Mouse (Mus musculus) embryonic facial prominence, embryonic 12.5 days (tissue): ENCODE results near the gene Mrgpra1. TPM values are rescaled to one million over a fixed set of nuclear protein-coding genes. Genes with fewer than 3 reads are reported as not detected.
"Not testable (repeated sequence)": the region's sequence is repeated elsewhere in the genome, so short reads cannot be mapped to it uniquely, and the experiment has no call there.

ENCODE experiments used
- ATAC-seq: fragments of 200-750 bp; cut with Nextera tagmentation; 2 replicates; pipeline ENCODE4 v1.8.0; 2017; ENCODE audit not compliant: insufficient number of reproducible peaks, insufficient read depth, low FRiP score, low TSS enrichment
- H3K27ac ChIP-seq: fragments of 300-500 bp; sonication (generic); 2 replicates; pipeline ENCODE4 v1.5.1; 2016; ENCODE audit warnings: mild to moderate bottlenecking
- H3K27me3 ChIP-seq: fragments of 300-500 bp; sonication (generic); 2 replicates; pipeline ENCODE4 v1.6.1; 2016; ENCODE audit warnings: mild to moderate bottlenecking, moderate library complexity
- H3K36me3 ChIP-seq: fragments of 300-500 bp; sonication (generic); 2 replicates; pipeline ENCODE4 v1.6.1; 2016; ENCODE audit warnings: mild to moderate bottlenecking
- H3K4me1 ChIP-seq: fragments of 300-500 bp; sonication (generic); 2 replicates; pipeline ENCODE4 v1.6.1; 2016
- H3K4me2 ChIP-seq: fragments of 300-500 bp; sonication (generic); replicated peaks from 2 replicates; pipeline ENCODE4 v1.6.1; 2016; ENCODE audit warnings: mild to moderate bottlenecking, moderate library complexity
- H3K4me3 ChIP-seq: fragments of 300-500 bp; sonication (generic); 2 replicates; pipeline ENCODE4 v1.5.1; 2016; ENCODE audit warnings: mild to moderate bottlenecking
- H3K9ac ChIP-seq: fragments of 300-500 bp; sonication (generic); 2 replicates; pipeline ENCODE4 v1.6.1; 2016; ENCODE audit warnings: mild to moderate bottlenecking, moderate library complexity
- H3K9me3 ChIP-seq: fragments of 300-500 bp; sonication (generic); 2 replicates; pipeline ENCODE4 v1.6.1; 2016; ENCODE audit warnings: mild to moderate bottlenecking, moderate library complexity
- WGBS: fragments of 180-500 bp; shearing (Covaris S2); methylation state at CpG from one replicate; pipeline ENCODE4 v1.1.7; 2016; 5-methylcytosine and 5-hydroxymethylcytosine counted together
- polyA plus RNA-seq: library from polyadenylated mRNA; unstranded; fragments of >200 nt; fragmentation: Nextera tagmentation; extraction: Ambion mirVana; gene quantifications from 2 replicates; pipeline ENCODE4 v1.2.1, GENCODE M21; 2016

The Mrgpra1 gene
- polyA plus RNA-seq = not detected in 2 replicates

- WGBS = 69% methylated on average over 1 of the region's 1 CpGs
- H3K4me3 ChIP-seq = no peak within 1 kb of the TSS
- H3K27me3 ChIP-seq = no peaks in the 10 kb centered on the region
- no peak within 1 kb of the TSS for H3K9ac ChIP-seq
- no peaks in the 10 kb centered on the region for H3K4me1 ChIP-seq
- no peaks in the 10 kb centered on the region for H3K36me3 ChIP-seq
- H3K27ac ChIP-seq = no peak within 1 kb of the TSS
- no peak within 1 kb of the TSS for H3K4me2 ChIP-seq
- H3K9me3 ChIP-seq = peaks cover 25% of the 10 kb centered on the region; the same call in 1 of the 2 replicates
- ATAC-seq = no peak
Measured at GRCm38 (mm10) chr7:47354140-47354539, at the start of gene Mrgpra1. Gene Mrgpra1 (minus strand): TSS chr7:47354240.

GRCm38 (mm10) chr7:47401125-47401524 is 47.1 kb upstream of the Mrgpra1 start:
- Histone ChIP-seq H3K4me3 (no peak overlapping the region), H3K36me3 (no peaks in the 10 kb centered on the region), H3K4me2 (no peak overlapping the region), H3K9me3 (peaks cover 5% of the 10 kb centered on the region; the same call in 1 of the 2 replicates), H3K27me3 (no peaks in the 10 kb centered on the region), H3K27ac (no peak overlapping the region), H3K4me1 (no peaks in the 10 kb centered on the region), H3K9ac (no peak overlapping the region)
- ATAC-seq = no peak

GRCm38 (mm10) chr7:47348421-47348820 is 5.6 kb downstream of the Mrgpra1 start:
- no peaks in the 10 kb centered on the region for H3K4me1 ChIP-seq
- H3K9ac ChIP-seq = no peak overlapping the region
- no peak overlapping the region for H3K4me2 ChIP-seq
- 67% methylated on average over 3 of the region's 3 CpGs for WGBS
- peaks cover 21% of the 10 kb centered on the region; the same call in 1 of the 2 replicates for H3K9me3 ChIP-seq
- no peak overlapping the region for H3K4me3 ChIP-seq
- no peaks in the 10 kb centered on the region for H3K36me3 ChIP-seq
- H3K27me3 ChIP-seq = no peaks in the 10 kb centered on the region
- ATAC-seq = no peak
- H3K27ac ChIP-seq = no peak overlapping the region

- 85% methylated on average over 4 of the region's 4 CpGs for WGBS
- no peak for ATAC-seq
- no peak overlapping the region for H3K4me2 ChIP-seq
- H3K36me3 ChIP-seq = no peaks in the 10 kb centered on the region
- peaks cover 25% of the 10 kb centered on the region; the same call in 1 of the 2 replicates for H3K9me3 ChIP-seq
- H3K9ac ChIP-seq = no peak overlapping the region
- H3K27me3 ChIP-seq = no peaks in the 10 kb centered on the region
- no peaks in the 10 kb centered on the region for H3K4me1 ChIP-seq
- H3K27ac ChIP-seq = no peak overlapping the region
- H3K4me3 ChIP-seq = no peak overlapping the region
Measured at GRCm38 (mm10) chr7:47345905-47346478, 8.0 kb downstream of the Mrgpra1 start.

- H3K9ac ChIP-seq, H3K36me3 ChIP-seq, H3K27ac ChIP-seq, H3K27me3 ChIP-seq, H3K9me3 ChIP-seq, H3K4me2 ChIP-seq, H3K4me1 ChIP-seq, H3K4me3 ChIP-seq, ATAC-seq: not testable (repeated sequence)
- 78% methylated on average over 3 of the region's 3 CpGs for WGBS
Measured at GRCm38 (mm10) chr7:47341887-47342286, 12.2 kb downstream of the Mrgpra1 start.

GRCm38 (mm10) chr7:47341389-47341788 is 12.7 kb downstream of the Mrgpra1 start:
- not testable (repeated sequence) for H3K27ac ChIP-seq

GRCm38 (mm10) chr7:47318299-47318698 is 35.7 kb downstream of the Mrgpra1 start:
- ATAC-seq = no peak
- H3K9ac ChIP-seq = no peak overlapping the region
- no peaks in the 10 kb centered on the region for H3K36me3 ChIP-seq
- H3K27ac ChIP-seq = no peak overlapping the region
- no peaks in the 10 kb centered on the region for H3K4me1 ChIP-seq
- H3K4me3 ChIP-seq = no peak overlapping the region
- no peak overlapping the region for H3K4me2 ChIP-seq
- H3K9me3 ChIP-seq = peaks cover 19% of the 10 kb centered on the region; the same call in 1 of the 2 replicates
- H3K27me3 ChIP-seq = no peaks in the 10 kb centered on the region
- WGBS = 54% methylated on average over 1 of the region's 1 CpGs

More at GRCm38 (mm10) chr7:47341389-47341788, 12.7 kb downstream of the Mrgpra1 start:
- H3K4me1 ChIP-seq, H3K9me3 ChIP-seq, H3K4me2 ChIP-seq, H3K9ac ChIP-seq, ATAC-seq, H3K4me3 ChIP-seq, H3K36me3 ChIP-seq, H3K27me3 ChIP-seq: not testable (repeated sequence)
- WGBS = 53% methylated on average over 3 of the region's 3 CpGs

- WGBS = 27% methylated on average over 4 of the region's 4 CpGs
- ATAC-seq = no peak
- H3K4me2 ChIP-seq = no peak overlapping the region
- H3K9me3 ChIP-seq = peaks cover 17% of the 10 kb centered on the region; the same call in 1 of the 2 replicates
- H3K9ac ChIP-seq = no peak overlapping the region
- no peak overlapping the region for H3K4me3 ChIP-seq
- H3K27me3 ChIP-seq = no peaks in the 10 kb centered on the region
- H3K4me1 ChIP-seq = no peaks in the 10 kb centered on the region
- H3K36me3 ChIP-seq = no peaks in the 10 kb centered on the region
- H3K27ac ChIP-seq = no peak overlapping the region
Measured at GRCm38 (mm10) chr7:47312289-47312688, 41.8 kb downstream of the Mrgpra1 start.

GRCm38 (mm10) chr7:47309855-47310254 is 44.2 kb downstream of the Mrgpra1 start:
- no peak for ATAC-seq
- no peak overlapping the region for H3K4me2 ChIP-seq
- H3K4me1 ChIP-seq = no peaks in the 10 kb centered on the region
- no peaks in the 10 kb centered on the region for H3K36me3 ChIP-seq
- peaks cover 13% of the 10 kb centered on the region; the same call in 1 of the 2 replicates for H3K9me3 ChIP-seq
- H3K27ac ChIP-seq = no peak overlapping the region
- H3K9ac ChIP-seq = no peak overlapping the region
- H3K4me3 ChIP-seq = no peak overlapping the region
- no peaks in the 10 kb centered on the region for H3K27me3 ChIP-seq
- 85% methylated on average over 10 of the region's 10 CpGs for WGBS

GRCm38 (mm10) chr7:47304661-47305060 is 49.4 kb downstream of the Mrgpra1 start:
- not testable (repeated sequence) for H3K4me3 ChIP-seq, H3K4me1 ChIP-seq, H3K9ac ChIP-seq, H3K4me2 ChIP-seq, H3K27me3 ChIP-seq, H3K9me3 ChIP-seq, ATAC-seq, H3K36me3 ChIP-seq, H3K27ac ChIP-seq
- WGBS = 76% methylated on average over 5 of the region's 6 CpGs

- H3K4me2 ChIP-seq, ATAC-seq: not testable (repeated sequence)
Measured at GRCm38 (mm10) chr7:47299612-47300011, 54.4 kb downstream of the Mrgpra1 start.

More at GRCm38 (mm10) chr7:47299612-47300011, 54.4 kb downstream of the Mrgpra1 start:
- not testable (repeated sequence) for H3K27ac ChIP-seq, H3K9me3 ChIP-seq, H3K27me3 ChIP-seq, H3K9ac ChIP-seq, H3K4me1 ChIP-seq, H3K4me3 ChIP-seq, H3K36me3 ChIP-seq
